Mouse (Mus musculus) erythroid progenitor cell, adult 5-6 weeks (primary cell): ENCODE results near the gene 4930432K21Rik. TPM values are rescaled to one million over a fixed set of nuclear protein-coding genes. Genes with fewer than 3 reads are reported as not detected.

Experiments used
- ATAC-seq: replicated peaks from 2 replicates; pipeline ENCODE4 v1.8.0; 2016; ENCODE audit warnings: moderate number of reproducible peaks, mild to moderate bottlenecking, moderate TSS enrichment, inconsistent platforms; ENCODE audit not compliant: poor library complexity, low FRiP score, severe bottlenecking
- total RNA-seq, 2 experiments: library from RNA; stranded (forward) in 1 of 2; stranded (reverse) in 1 of 2; fragments of 150-400 nt in 1 of 2; fragments of 186-747, 209-891 nt in 1 of 2; gene quantifications; 2 replicates each; pipeline versions ENCODE4 v1.2.3 to v1.2.4; 2015 to 2017; ENCODE audit warnings: low replicate concordance in 2 of 2

4930432K21Rik gene
- total RNA-seq, 2 experiments from 2014 or later: not detected

- ATAC-seq: no peak
Observed at GRCm38 (mm10) chr8:84203975-84204772, 56.3 kb downstream of the 4930432K21Rik start.

DNA sequence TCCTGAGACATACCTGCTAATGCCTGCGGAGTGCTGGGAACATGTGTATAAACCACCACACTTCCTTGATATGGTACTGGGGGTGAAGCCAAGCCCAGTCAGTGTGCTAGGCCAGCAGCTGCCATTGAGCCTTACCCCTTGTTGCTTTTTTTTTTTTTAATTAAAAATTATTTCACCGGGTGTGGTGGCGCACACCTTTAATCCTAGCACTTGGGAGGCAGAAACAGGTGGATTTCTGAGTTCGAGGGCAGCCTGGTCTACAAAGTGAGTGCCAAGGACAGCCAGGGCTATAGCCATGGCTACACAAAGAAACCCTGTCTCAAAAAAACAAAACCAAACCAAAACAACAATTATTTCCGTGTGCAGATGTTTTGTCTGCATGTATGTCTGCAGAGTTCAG lies 57.2 kb downstream of the 4930432K21Rik start:
- no peak for ATAC-seq

DNA sequence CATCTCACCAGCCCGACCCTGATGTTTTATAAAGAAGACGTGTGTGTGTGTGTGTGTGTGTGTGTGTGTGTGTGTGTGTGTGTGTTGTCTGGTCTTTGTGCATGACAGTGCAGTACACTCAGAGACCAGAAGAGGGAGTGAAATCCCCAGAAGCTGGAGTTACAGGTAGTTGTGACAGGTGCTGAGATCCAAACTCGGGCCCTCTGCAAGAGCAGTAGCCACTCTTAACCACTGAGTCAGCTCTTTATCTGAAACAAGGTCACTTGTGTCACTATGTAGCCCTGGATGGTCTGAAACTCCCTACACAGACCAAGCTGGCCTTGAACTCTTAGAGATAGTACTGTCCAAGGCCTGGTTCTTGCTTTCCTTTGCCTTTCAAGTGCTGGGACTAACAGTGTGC lies 58.8 kb downstream of the 4930432K21Rik start:
- no peak for ATAC-seq

DNA sequence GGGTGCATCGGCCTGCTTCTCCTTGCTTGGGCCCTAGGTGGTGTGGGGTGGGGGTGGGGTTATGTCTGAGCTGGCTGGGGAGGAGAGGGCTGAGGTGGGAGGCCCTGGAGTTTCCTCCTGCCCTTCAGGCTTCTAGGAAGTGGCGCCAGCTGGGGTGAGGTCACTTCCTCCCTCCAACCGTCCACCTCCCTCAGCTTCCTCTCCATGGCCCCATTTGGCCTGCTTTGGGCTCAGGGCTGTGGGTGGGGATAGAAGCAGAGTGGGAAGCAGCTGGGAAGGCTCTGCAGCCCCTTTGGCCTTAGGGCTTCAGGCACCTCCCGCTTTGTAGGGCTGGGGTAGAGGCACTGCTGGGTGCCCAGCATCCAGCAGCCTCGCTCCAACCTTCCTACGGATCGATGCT lies 60.0 kb downstream of the 4930432K21Rik start:
- ATAC-seq: no peak

DNA sequence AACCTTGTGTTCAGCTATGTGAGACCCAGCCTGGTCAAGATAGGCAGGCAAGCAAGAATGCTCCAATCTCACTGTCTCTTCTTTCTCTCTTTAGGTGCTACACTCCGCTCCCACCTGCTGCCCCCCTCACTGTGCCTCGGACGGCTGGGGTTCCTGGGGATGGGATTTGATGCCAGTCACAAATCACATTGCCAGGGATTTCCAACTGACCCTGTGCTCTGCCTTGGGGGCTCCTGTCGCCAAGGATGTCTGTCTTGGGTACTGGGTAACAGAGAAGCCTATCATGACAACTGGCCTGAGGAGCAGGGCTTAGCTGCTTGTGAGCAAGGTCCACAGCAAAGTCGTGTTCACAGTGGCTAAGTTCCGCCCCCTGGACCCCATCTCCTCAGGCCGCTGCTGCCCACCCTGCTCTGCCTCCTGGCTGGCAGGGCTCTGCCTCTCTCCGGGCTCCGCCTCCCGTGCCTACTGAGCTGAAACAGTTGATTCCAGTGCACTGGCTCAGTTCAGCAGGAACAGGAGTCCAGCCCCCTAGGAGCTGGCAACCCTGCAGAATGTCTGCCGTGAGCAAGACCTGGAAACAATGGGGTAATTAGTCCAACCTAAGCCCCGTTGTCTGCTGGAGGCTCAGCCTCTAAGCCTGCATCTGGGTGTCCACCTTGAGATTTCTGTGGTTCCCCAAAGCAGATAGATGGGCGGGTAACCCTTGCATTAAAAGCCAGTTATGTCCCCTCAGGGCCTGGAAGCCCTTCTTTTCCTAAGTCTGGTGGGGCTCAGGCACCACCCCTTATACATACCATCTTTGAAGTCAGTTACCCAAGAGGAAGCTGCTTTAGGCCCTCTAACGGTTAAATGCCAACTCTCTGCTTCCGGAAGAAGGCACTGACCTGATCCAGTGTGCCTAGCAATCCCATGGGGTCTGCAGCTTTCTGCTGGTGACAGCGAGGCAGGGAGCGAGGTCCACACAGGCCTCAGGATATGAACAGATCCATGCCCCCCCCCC lies 60.9 kb downstream of the 4930432K21Rik start:
- no peak for ATAC-seq

GRCm38 (mm10) chr8:84210167-84210791 lies 62.5 kb downstream of the 4930432K21Rik start:
- peak; percentile 73 for ATAC-seq

- no peak for ATAC-seq
Observed at GRCm38 (mm10) chr8:84211202-84211601, 63.4 kb downstream of the 4930432K21Rik start.

DNA sequence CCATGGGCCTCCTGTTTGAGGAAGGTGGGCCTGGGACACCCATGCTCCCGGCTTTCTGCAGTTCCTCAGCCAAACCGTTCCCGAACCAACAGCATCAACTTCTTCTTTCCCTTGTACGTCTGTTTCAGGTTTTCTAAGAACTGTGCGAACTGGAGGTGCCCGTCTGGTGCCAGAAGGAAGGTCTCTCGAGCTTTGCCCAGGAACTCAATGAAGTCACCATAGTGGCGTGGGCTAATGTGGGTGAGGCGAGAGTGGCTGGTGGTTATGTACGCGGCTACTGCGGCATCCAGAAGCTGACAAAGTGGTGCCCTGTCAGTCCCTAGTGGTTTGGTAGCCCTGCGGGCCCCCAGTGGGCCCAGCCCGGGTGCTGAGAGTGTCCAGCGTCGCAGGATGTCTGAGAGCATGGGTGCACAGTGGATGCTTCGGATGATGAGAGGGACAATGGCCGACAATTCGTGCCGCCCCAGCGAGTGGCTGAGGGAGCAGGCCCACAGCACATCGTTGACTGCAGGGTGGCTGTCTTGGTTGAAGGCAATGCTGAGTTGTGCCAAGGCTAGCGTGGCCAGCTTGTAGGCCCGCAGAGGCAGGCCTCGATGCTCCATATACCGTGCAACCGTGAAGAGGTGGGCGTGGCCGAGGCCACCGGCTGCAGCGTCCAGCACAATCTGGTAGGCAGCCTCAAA lies 64.2 kb downstream of the 4930432K21Rik start:
- ATAC-seq: no peak

- ATAC-seq: no peak
Observed at GRCm38 (mm10) chr8:84213277-84213676, 65.5 kb downstream of the 4930432K21Rik start.

GRCm38 (mm10) chr8:84217206-84217605 lies 69.4 kb downstream of the 4930432K21Rik start:
- no peak for ATAC-seq

DNA sequence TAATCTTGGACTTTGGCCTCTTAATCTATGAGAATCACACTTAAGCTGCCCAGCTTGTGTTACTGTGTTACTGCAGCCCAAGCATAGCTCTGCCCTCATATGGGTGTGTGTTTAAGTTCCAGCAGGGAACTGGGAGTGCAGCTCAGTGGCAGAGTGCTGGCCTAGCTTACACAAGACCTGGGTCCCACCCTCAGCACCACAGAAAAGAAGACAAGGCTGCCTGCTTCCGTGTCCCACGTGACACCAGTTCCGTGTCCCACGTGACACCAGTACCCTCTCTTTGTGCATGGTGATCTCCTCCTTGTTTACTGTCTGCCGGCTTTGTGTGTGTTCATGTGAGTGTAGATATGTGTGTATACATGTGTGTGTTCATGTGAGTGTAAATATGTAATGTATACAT lies 70.3 kb downstream of the 4930432K21Rik start:
- no peak for ATAC-seq

GRCm38 (mm10) chr8:84220105-84220504 lies 72.3 kb downstream of the 4930432K21Rik start:
- ATAC-seq: no peak

Other genes with a start within 250 kb of the 4930432K21Rik start
- 0.84 and 7.6 TPM in 2 replicates for gene Adgrl1, start 247.9 kb upstream of the 4930432K21Rik start, total RNA-seq (2015; ENCODE audit: low replicate concordance)
- 0.26 and 0.30 TPM in 2 replicates for gene Adgrl1, start 247.9 kb upstream of the 4930432K21Rik start, total RNA-seq (2017; ENCODE audit: low replicate concordance)
- not detected in 2 replicates for gene Gm10644, start 192.8 kb upstream of the 4930432K21Rik start, total RNA-seq (2015; ENCODE audit: low replicate concordance)
- 1.0 TPM in 1 of 2 replicates, not detected in the other for gene Gm10644, start 192.8 kb upstream of the 4930432K21Rik start, total RNA-seq (2017; ENCODE audit: low replicate concordance)
- 188 and 195 TPM in 2 replicates for gene Asf1b, start 192.5 kb upstream of the 4930432K21Rik start, total RNA-seq (2015; ENCODE audit: low replicate concordance)
- gene Asf1b, start 192.5 kb upstream of the 4930432K21Rik start, total RNA-seq (2017; ENCODE audit: low replicate concordance): 120 and 123 TPM in 2 replicates
- gene Prkaca, start 175.0 kb upstream of the 4930432K21Rik start, total RNA-seq (2015; ENCODE audit: low replicate concordance): 11.5 and 13.0 TPM in 2 replicates
- 6.7 and 17.2 TPM in 2 replicates for gene Prkaca, start 175.0 kb upstream of the 4930432K21Rik start, total RNA-seq (2017; ENCODE audit: low replicate concordance)
- gene Samd1, start 150.4 kb upstream of the 4930432K21Rik start, total RNA-seq (2015; ENCODE audit: low replicate concordance): 114 and 119 TPM in 2 replicates
- gene Samd1, start 150.4 kb upstream of the 4930432K21Rik start, total RNA-seq (2017; ENCODE audit: low replicate concordance): 51.6 and 80.9 TPM in 2 replicates
- 1.8 and 10.5 TPM in 2 replicates for gene 1700067K01Rik, start 146.5 kb upstream of the 4930432K21Rik start, total RNA-seq (2015; ENCODE audit: low replicate concordance)
- gene 1700067K01Rik, start 146.5 kb upstream of the 4930432K21Rik start, total RNA-seq (2017; ENCODE audit: low replicate concordance): 2.6 and 4.7 TPM in 2 replicates
- not detected in 2 replicates for gene 2210011C24Rik, start 135.9 kb upstream of the 4930432K21Rik start, total RNA-seq (2015; ENCODE audit: low replicate concordance)
- gene 2210011C24Rik, start 135.9 kb upstream of the 4930432K21Rik start, total RNA-seq (2017; ENCODE audit: low replicate concordance): not detected in 2 replicates
- gene Palm3, start 126.6 kb upstream of the 4930432K21Rik start, total RNA-seq (2015; ENCODE audit: low replicate concordance): not detected in 2 replicates
- gene Palm3, start 126.6 kb upstream of the 4930432K21Rik start, total RNA-seq (2017; ENCODE audit: low replicate concordance): not detected in 2 replicates
- gene Il27ra, start 105.4 kb upstream of the 4930432K21Rik start, total RNA-seq (2015; ENCODE audit: low replicate concordance): 1.4 TPM in 1 of 2 replicates, not detected in the other
- 0.51 and 0.61 TPM in 2 replicates for gene Il27ra, start 105.4 kb upstream of the 4930432K21Rik start, total RNA-seq (2017; ENCODE audit: low replicate concordance)
- gene Rln3, start 103.0 kb upstream of the 4930432K21Rik start, total RNA-seq (2015; ENCODE audit: low replicate concordance): not detected in 2 replicates
- not detected in 2 replicates for gene Rln3, start 103.0 kb upstream of the 4930432K21Rik start, total RNA-seq (2017; ENCODE audit: low replicate concordance)
- 1.1 TPM in 1 of 2 replicates, not detected in the other for gene Gm10643, start 82.9 kb upstream of the 4930432K21Rik start, total RNA-seq (2015; ENCODE audit: low replicate concordance)
- gene Gm10643, start 82.9 kb upstream of the 4930432K21Rik start, total RNA-seq (2017; ENCODE audit: low replicate concordance): 0.77 and 1.2 TPM in 2 replicates
- 7.2 and 14.7 TPM in 2 replicates for gene Rfx1, start 81.2 kb upstream of the 4930432K21Rik start, total RNA-seq (2015; ENCODE audit: low replicate concordance)
- 2.5 and 8.5 TPM in 2 replicates for gene Rfx1, start 81.2 kb upstream of the 4930432K21Rik start, total RNA-seq (2017; ENCODE audit: low replicate concordance)
- 8.8 and 17.7 TPM in 2 replicates for gene Dcaf15, start 43.3 kb upstream of the 4930432K21Rik start, total RNA-seq (2015; ENCODE audit: low replicate concordance)
- 11.9 and 13.6 TPM in 2 replicates for gene Dcaf15, start 43.3 kb upstream of the 4930432K21Rik start, total RNA-seq (2017; ENCODE audit: low replicate concordance)
- not detected in 2 replicates for gene Podnl1, start 22.0 kb upstream of the 4930432K21Rik start, total RNA-seq (2015; ENCODE audit: low replicate concordance)
- 0.13 and 1.1 TPM in 2 replicates for gene Podnl1, start 22.0 kb upstream of the 4930432K21Rik start, total RNA-seq (2017; ENCODE audit: low replicate concordance)
- 2.1 and 4.3 TPM in 2 replicates for gene Cc2d1a, start 89 bp upstream of the 4930432K21Rik start, total RNA-seq (2015; ENCODE audit: low replicate concordance)
- 1.3 and 17.9 TPM in 2 replicates for gene Cc2d1a, start 89 bp upstream of the 4930432K21Rik start, total RNA-seq (2017; ENCODE audit: low replicate concordance)
- gene Nanos3, start 37.2 kb downstream of the 4930432K21Rik start, total RNA-seq (2015; ENCODE audit: low replicate concordance): not detected in 2 replicates
- gene Nanos3, start 37.2 kb downstream of the 4930432K21Rik start, total RNA-seq (2017; ENCODE audit: low replicate concordance): not detected in 2 replicates
- gene Zswim4, start 89.0 kb downstream of the 4930432K21Rik start, total RNA-seq (2015; ENCODE audit: low replicate concordance): 1.7 and 2.2 TPM in 2 replicates
- 1.9 and 2.6 TPM in 2 replicates for gene Zswim4, start 89.0 kb downstream of the 4930432K21Rik start, total RNA-seq (2017; ENCODE audit: low replicate concordance)
- 57.3 and 58.3 TPM in 2 replicates for gene D8Ertd738e, start 101.7 kb downstream of the 4930432K21Rik start, total RNA-seq (2015; ENCODE audit: low replicate concordance)
- 39.9 and 46.1 TPM in 2 replicates for gene D8Ertd738e, start 101.7 kb downstream of the 4930432K21Rik start, total RNA-seq (2017; ENCODE audit: low replicate concordance)
- gene Mri1, start 109.3 kb downstream of the 4930432K21Rik start, total RNA-seq (2015; ENCODE audit: low replicate concordance): 6.7 and 7.2 TPM in 2 replicates
- gene Mri1, start 109.3 kb downstream of the 4930432K21Rik start, total RNA-seq (2017; ENCODE audit: low replicate concordance): 3.6 and 4.8 TPM in 2 replicates
- 12.6 and 15.9 TPM in 2 replicates for gene Ccdc130, start 122.4 kb downstream of the 4930432K21Rik start, total RNA-seq (2015; ENCODE audit: low replicate concordance)
- gene Ccdc130, start 122.4 kb downstream of the 4930432K21Rik start, total RNA-seq (2017; ENCODE audit: low replicate concordance): 3.3 and 24.4 TPM in 2 replicates
- gene Cacna1a, start 240.4 kb downstream of the 4930432K21Rik start, total RNA-seq (2015; ENCODE audit: low replicate concordance): not detected in 2 replicates
- not detected in 2 replicates for gene Cacna1a, start 240.4 kb downstream of the 4930432K21Rik start, total RNA-seq (2017; ENCODE audit: low replicate concordance)